Mouse (Mus musculus): ENCODE data around the gene Zfp784. TPM values are rescaled to one million over a fixed set of nuclear protein-coding genes. Genes with fewer than 3 reads are reported as not detected.

The Zfp784 gene
- polyA plus RNA-seq, 1 experiment, result 4.3 TPM

DNA sequence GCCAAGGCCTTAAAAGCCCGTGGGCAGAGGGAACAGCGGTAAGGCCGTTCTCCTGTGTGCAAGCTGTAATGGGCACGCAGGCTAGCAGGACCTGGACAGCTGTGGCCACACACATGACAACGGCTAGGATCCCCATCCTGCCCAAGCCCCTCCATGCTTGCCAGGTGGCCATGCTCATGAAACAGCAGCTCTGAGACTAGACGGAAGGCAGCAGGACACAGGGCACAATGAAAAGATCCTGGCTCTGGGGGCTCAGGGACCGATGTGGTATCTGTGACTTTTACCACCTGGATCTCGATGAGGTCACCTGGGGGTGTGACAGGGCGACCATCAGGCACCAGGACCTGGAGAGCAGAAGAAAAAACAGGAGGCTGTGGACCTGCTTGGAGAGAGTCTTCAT is 2.1 kb downstream of the Zfp784 start:
- Histone ChIP-seq H3K27ac (ENCODE audit: control insufficient read depth, insufficient read depth, low read depth, low read length) (no peak overlapping the region), H3K36me3 (ENCODE audit: control insufficient read depth, insufficient read depth, low read length) (no peaks in the 10 kb centered on the region), H3K4me3 (ENCODE audit: control insufficient read depth, low read depth, low read length) (no peak overlapping the region), H3K27me3 (ENCODE audit: control insufficient read depth, insufficient read depth, low read length) (no peaks in the 10 kb centered on the region), H3K4me1 (ENCODE audit: control insufficient read depth, insufficient read depth, low read length) (peaks cover 3% of the 10 kb centered on the region)
- no peak for TF ChIP-seq CTCF (IDR thresholded peaks at IDR 0.05; ENCODE audit: control insufficient read depth, insufficient read depth, insufficient replicate concordance, low read depth, low read length)
- TF ChIP-seq POLR2A (IDR thresholded peaks at IDR 0.05; ENCODE audit: control insufficient read depth, low read depth, low read length), result no peak

DNA sequence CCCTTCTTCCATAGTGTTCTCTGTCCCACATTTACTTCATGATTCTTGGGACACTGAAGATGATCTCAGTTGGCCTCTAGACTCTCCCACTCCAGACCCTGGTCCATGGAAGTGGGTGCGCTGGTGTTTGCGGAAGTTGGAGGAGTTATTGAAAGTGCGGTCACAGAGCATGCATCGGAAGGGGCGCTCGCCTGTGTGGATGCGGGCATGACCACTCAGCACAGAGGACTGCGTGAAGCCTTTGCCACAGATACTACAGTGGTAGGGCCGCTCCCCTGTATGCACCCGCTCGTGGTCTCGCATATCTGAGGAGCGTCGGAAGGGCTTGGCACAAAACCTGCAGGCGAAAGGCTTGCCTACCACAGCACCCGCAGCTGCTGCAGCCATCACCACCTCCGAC is 2.6 kb downstream of the Zfp784 start:
- no peak for TF ChIP-seq CTCF (IDR thresholded peaks at IDR 0.05; ENCODE audit: control insufficient read depth, insufficient read depth, insufficient replicate concordance, low read depth, low read length)
- TF ChIP-seq POLR2A (IDR thresholded peaks at IDR 0.05; ENCODE audit: control insufficient read depth, low read depth, low read length), result no peak
- Histone ChIP-seq H3K36me3 (ENCODE audit: control insufficient read depth, insufficient read depth, low read length) (no peaks in the 10 kb centered on the region), H3K27ac (ENCODE audit: control insufficient read depth, insufficient read depth, low read depth, low read length) (no peak overlapping the region), H3K4me3 (ENCODE audit: control insufficient read depth, low read depth, low read length) (no peak overlapping the region), H3K27me3 (ENCODE audit: control insufficient read depth, insufficient read depth, low read length) (no peaks in the 10 kb centered on the region), H3K4me1 (ENCODE audit: control insufficient read depth, insufficient read depth, low read length) (peaks cover 6% of the 10 kb centered on the region)

DNA sequence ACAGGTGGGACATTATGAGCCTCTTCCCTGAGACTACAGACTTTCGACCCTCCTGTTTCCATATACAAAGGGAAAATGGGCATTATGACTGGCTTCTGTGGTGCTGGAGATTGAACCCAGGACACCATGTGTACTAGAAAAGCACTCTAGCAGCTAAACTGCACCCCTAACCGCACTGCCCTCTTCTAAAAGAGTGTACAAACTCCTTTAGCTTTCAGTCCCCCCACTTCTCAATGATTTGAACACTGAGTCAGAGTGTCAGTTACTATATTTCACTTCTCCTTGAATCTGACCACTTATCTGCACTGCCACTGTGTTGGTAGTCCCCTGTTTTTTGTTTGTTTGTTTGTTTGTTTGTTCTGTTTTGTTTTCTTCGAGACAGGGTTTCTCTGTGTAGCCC is 4.4 kb downstream of the Zfp784 start, which contains the start of gene 4632433K11Rik:
Gene 4632433K11Rik, plus strand, starts transcription at position 301 of the 400 bp plus-strand sequence.
- no peaks in the 10 kb centered on the region for H3K36me3 ChIP-seq (ENCODE audit: control insufficient read depth, insufficient read depth, low read length)
- H3K4me3 ChIP-seq (ENCODE audit: control insufficient read depth, low read depth, low read length), result no peak within 1 kb of the TSS
- TF ChIP-seq POLR2A (IDR thresholded peaks at IDR 0.05; ENCODE audit: control insufficient read depth, low read depth, low read length) (no peak), CTCF (IDR thresholded peaks at IDR 0.05; ENCODE audit: control insufficient read depth, insufficient read depth, insufficient replicate concordance, low read depth, low read length) (no peak)
- H3K27ac ChIP-seq (ENCODE audit: control insufficient read depth, insufficient read depth, low read depth, low read length), result no peak within 1 kb of the TSS
- no peaks in the 10 kb centered on the region for H3K27me3 ChIP-seq (ENCODE audit: control insufficient read depth, insufficient read depth, low read length)
- peaks cover 17% of the 10 kb centered on the region for H3K4me1 ChIP-seq (ENCODE audit: control insufficient read depth, insufficient read depth, low read length)

DNA sequence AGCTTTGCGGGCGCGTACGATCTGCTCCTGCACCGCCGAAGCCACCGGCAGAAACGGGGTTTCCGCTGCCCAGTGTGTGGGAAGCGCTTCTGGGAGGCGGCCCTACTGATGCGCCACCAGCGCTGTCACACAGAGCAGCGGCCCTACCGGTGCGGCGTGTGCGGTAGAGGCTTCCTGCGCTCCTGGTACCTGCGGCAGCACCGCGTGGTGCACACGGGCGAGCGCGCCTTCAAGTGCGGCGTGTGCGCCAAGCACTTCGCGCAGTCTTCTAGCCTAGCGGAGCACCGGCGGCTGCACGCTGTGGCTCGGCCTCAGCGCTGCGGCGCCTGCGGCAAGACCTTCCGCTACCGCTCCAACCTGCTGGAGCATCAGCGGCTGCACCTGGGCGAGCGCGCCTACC is 6.8 kb downstream of the Zfp784 start:
- no peaks in the 10 kb centered on the region for H3K27me3 ChIP-seq (ENCODE audit: control insufficient read depth, insufficient read depth, low read length)
- H3K27ac ChIP-seq (ENCODE audit: control insufficient read depth, insufficient read depth, low read depth, low read length), result no peak overlapping the region
- H3K36me3 ChIP-seq (ENCODE audit: control insufficient read depth, insufficient read depth, low read length), result no peaks in the 10 kb centered on the region
- no peak for TF ChIP-seq POLR2A (IDR thresholded peaks at IDR 0.05; ENCODE audit: control insufficient read depth, low read depth, low read length)
- no peak for TF ChIP-seq CTCF (IDR thresholded peaks at IDR 0.05; ENCODE audit: control insufficient read depth, insufficient read depth, insufficient replicate concordance, low read depth, low read length)
- peaks cover 17% of the 10 kb centered on the region for H3K4me1 ChIP-seq (ENCODE audit: control insufficient read depth, insufficient read depth, low read length)
- H3K4me3 ChIP-seq (ENCODE audit: control insufficient read depth, low read depth, low read length), result peak overlapping the region; percentile 35

DNA sequence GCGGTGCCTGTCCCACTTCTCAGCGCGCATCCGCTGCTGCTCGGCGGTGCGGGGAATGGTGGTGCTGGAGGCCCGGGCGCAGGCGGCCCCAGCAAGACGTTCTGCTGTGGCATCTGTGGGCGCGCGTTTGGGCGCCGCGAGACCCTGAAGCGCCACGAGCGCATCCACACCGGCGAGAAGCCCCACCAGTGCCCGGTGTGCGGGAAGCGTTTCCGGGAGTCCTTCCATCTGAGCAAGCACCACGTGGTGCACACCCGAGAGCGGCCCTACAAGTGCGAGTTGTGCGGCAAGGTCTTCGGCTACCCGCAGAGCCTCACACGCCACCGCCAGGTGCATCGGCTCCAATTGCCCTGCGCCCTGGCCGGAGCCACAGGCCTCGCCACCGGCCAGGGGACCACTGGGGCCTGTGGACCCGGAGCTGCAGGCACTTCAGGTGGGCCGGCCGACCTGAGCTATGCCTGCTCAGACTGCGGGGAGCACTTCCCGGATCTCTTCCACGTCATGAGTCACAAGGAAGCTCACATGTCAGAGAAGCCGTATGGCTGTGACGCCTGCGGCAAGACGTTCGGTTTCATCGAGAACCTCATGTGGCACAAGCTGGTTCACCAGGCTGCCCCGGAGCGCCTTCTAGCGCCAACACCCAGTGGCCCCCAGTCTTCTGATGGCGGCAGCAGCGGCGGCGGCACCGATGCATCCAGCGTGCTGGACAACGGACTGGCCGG is 7.5 kb downstream of the Zfp784 start:
- TF ChIP-seq CTCF (IDR thresholded peaks at IDR 0.05; ENCODE audit: control insufficient read depth, insufficient read depth, insufficient replicate concordance, low read depth, low read length) (no peak), POLR2A (IDR thresholded peaks at IDR 0.05; ENCODE audit: control insufficient read depth, low read depth, low read length) (no peak; the same call in 1 of the 2 replicates)
- no peaks in the 10 kb centered on the region for H3K27me3 ChIP-seq (ENCODE audit: control insufficient read depth, insufficient read depth, low read length)
- peaks cover 17% of the 10 kb centered on the region for H3K4me1 ChIP-seq (ENCODE audit: control insufficient read depth, insufficient read depth, low read length)
- no peak overlapping the region for H3K27ac ChIP-seq (ENCODE audit: control insufficient read depth, insufficient read depth, low read depth, low read length)
- H3K4me3 ChIP-seq (ENCODE audit: control insufficient read depth, low read depth, low read length), result peak overlapping the region; percentile 35
- H3K36me3 ChIP-seq (ENCODE audit: control insufficient read depth, insufficient read depth, low read length), result no peaks in the 10 kb centered on the region

DNA sequence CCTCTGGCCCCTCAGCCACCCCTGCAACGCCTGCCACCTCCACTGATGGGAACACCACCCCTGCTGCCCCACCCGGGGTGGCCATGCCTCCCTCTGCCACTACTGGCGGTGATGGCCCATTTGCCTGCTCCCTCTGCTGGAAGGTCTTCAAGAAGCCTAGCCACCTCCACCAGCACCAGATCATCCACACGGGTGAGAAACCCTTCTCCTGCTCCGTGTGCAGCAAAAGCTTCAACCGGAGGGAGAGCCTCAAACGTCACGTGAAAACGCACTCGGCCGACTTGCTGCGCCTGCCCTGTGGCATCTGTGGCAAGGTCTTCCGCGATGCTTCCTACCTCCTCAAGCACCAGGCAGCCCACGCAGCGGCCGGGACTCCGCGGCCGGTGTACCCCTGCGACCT is 8.3 kb downstream of the Zfp784 start:
- Histone ChIP-seq H3K36me3 (ENCODE audit: control insufficient read depth, insufficient read depth, low read length) (no peaks in the 10 kb centered on the region), H3K27ac (ENCODE audit: control insufficient read depth, insufficient read depth, low read depth, low read length) (no peak overlapping the region), H3K27me3 (ENCODE audit: control insufficient read depth, insufficient read depth, low read length) (no peaks in the 10 kb centered on the region), H3K4me1 (ENCODE audit: control insufficient read depth, insufficient read depth, low read length) (peaks cover 17% of the 10 kb centered on the region), H3K4me3 (ENCODE audit: control insufficient read depth, low read depth, low read length) (no peak overlapping the region)
- TF ChIP-seq POLR2A (IDR thresholded peaks at IDR 0.05; ENCODE audit: control insufficient read depth, low read depth, low read length) (no peak), CTCF (IDR thresholded peaks at IDR 0.05; ENCODE audit: control insufficient read depth, insufficient read depth, insufficient replicate concordance, low read depth, low read length) (no peak)

DNA sequence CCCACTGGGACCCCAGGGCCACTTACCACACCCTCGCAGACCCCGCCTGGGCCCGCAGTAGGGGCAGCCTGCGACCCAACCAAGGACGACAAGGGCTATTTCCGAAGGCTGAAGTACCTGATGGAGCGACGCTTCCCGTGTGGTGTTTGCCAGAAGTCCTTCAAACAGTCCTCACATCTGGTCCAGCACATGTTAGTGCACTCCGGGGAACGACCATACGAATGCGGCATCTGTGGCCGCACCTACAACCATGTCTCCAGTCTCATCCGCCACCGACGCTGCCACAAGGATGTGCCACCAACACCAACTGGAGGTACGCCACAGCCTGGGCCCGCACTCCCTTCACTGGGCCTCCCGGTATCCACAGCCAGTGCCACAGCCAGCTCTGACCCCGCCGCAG is 8.7 kb downstream of the Zfp784 start:
- H3K27ac ChIP-seq (ENCODE audit: control insufficient read depth, insufficient read depth, low read depth, low read length), result no peak overlapping the region
- TF ChIP-seq POLR2A (IDR thresholded peaks at IDR 0.05; ENCODE audit: control insufficient read depth, low read depth, low read length) (no peak), CTCF (IDR thresholded peaks at IDR 0.05; ENCODE audit: control insufficient read depth, insufficient read depth, insufficient replicate concordance, low read depth, low read length) (no peak)
- no peaks in the 10 kb centered on the region for H3K27me3 ChIP-seq (ENCODE audit: control insufficient read depth, insufficient read depth, low read length)
- H3K4me3 ChIP-seq (ENCODE audit: control insufficient read depth, low read depth, low read length), result no peak overlapping the region
- peaks cover 17% of the 10 kb centered on the region for H3K4me1 ChIP-seq (ENCODE audit: control insufficient read depth, insufficient read depth, low read length)
- no peaks in the 10 kb centered on the region for H3K36me3 ChIP-seq (ENCODE audit: control insufficient read depth, insufficient read depth, low read length)

Data from testis, adult 2 months (tissue).